Mouse (Mus musculus): ENCODE measurements around the gene Adprhl1. TPM values are rescaled to one million over a fixed set of nuclear protein-coding genes. Genes with fewer than 3 reads are reported as not detected.

Adprhl1 gene
- polyA plus RNA-seq, 1 experiment = not detected

- Histone ChIP-seq H3K4me3 (replicated peaks) (no peak overlapping the region), H3K9me3 (ENCODE audit: control insufficient read depth, low read length) (no peaks in the 10 kb centered on the region), H3K4me1 (ENCODE audit: control insufficient read depth) (peaks cover 8% of the 10 kb centered on the region), H3K27me3 (ENCODE audit: control insufficient read depth) (peaks cover 3% of the 10 kb centered on the region; the same call in 1 of the 2 replicates), H3K36me3 (ENCODE audit: control insufficient read depth) (no peaks in the 10 kb centered on the region)
- TF ChIP-seq TAL1 (IDR thresholded peaks at IDR 0.05; ENCODE audit: low read length) (no peak), GATA1 (IDR thresholded peaks at IDR 0.05; ENCODE audit: low read length) (no peak)
Observed at GRCm38 (mm10) chr8:13218441-13218840, 35.5 kb downstream of the Adprhl1 start.

- Histone ChIP-seq H3K36me3 (ENCODE audit: control insufficient read depth) (no peaks in the 10 kb centered on the region), H3K27me3 (ENCODE audit: control insufficient read depth) (peaks cover 3% of the 10 kb centered on the region; the same call in 1 of the 2 replicates), H3K4me3 (replicated peaks) (no peak overlapping the region), H3K9me3 (ENCODE audit: control insufficient read depth, low read length) (no peaks in the 10 kb centered on the region), H3K4me1 (ENCODE audit: control insufficient read depth) (peaks cover 13% of the 10 kb centered on the region)
- TF ChIP-seq TAL1 (IDR thresholded peaks at IDR 0.05; ENCODE audit: low read length) (no peak), GATA1 (IDR thresholded peaks at IDR 0.05; ENCODE audit: low read length) (no peak)
Observed at GRCm38 (mm10) chr8:13217986-13218385, 36.0 kb downstream of the Adprhl1 start.

GRCm38 (mm10) chr8:13217093-13217492 lies 36.9 kb downstream of the Adprhl1 start:
- TF ChIP-seq TAL1 (IDR thresholded peaks at IDR 0.05; ENCODE audit: low read length) = no peak
- no peak for TF ChIP-seq GATA1 (IDR thresholded peaks at IDR 0.05; ENCODE audit: low read length)
- Histone ChIP-seq H3K27me3 (ENCODE audit: control insufficient read depth) (peaks cover 5% of the 10 kb centered on the region), H3K4me3 (replicated peaks) (no peak overlapping the region)

GRCm38 (mm10) chr8:13216386-13216785 lies 37.6 kb downstream of the Adprhl1 start:
- H3K4me3 ChIP-seq (replicated peaks) = no peak overlapping the region
- H3K36me3 ChIP-seq (ENCODE audit: control insufficient read depth) = no peaks in the 10 kb centered on the region
- peaks cover 5% of the 10 kb centered on the region for H3K27me3 ChIP-seq (ENCODE audit: control insufficient read depth)
- H3K9me3 ChIP-seq (ENCODE audit: control insufficient read depth, low read length) = no peaks in the 10 kb centered on the region
- H3K4me1 ChIP-seq (ENCODE audit: control insufficient read depth) = peaks cover 16% of the 10 kb centered on the region
- no peak for TF ChIP-seq TAL1 (IDR thresholded peaks at IDR 0.05; ENCODE audit: low read length)

More at GRCm38 (mm10) chr8:13217093-13217492, 36.9 kb downstream of the Adprhl1 start:
- H3K4me1 ChIP-seq (ENCODE audit: control insufficient read depth) = peaks cover 16% of the 10 kb centered on the region
- H3K36me3 ChIP-seq (ENCODE audit: control insufficient read depth) = no peaks in the 10 kb centered on the region
- no peaks in the 10 kb centered on the region for H3K9me3 ChIP-seq (ENCODE audit: control insufficient read depth, low read length)

GRCm38 (mm10) chr8:13213479-13214268 lies 40.3 kb downstream of the Adprhl1 start:
- peaks cover 34% of the 10 kb centered on the region for H3K4me1 ChIP-seq (ENCODE audit: control insufficient read depth)
- H3K9me3 ChIP-seq (ENCODE audit: control insufficient read depth, low read length) = no peaks in the 10 kb centered on the region
- no peak overlapping the region for H3K4me3 ChIP-seq (replicated peaks)
- TF ChIP-seq GATA1 (IDR thresholded peaks at IDR 0.05; ENCODE audit: low read length) (no peak), TAL1 (IDR thresholded peaks at IDR 0.05; ENCODE audit: low read length) (no peak)
- peaks cover 3% of the 10 kb centered on the region for H3K27me3 ChIP-seq (ENCODE audit: control insufficient read depth)
- no peaks in the 10 kb centered on the region for H3K36me3 ChIP-seq (ENCODE audit: control insufficient read depth)

- peaks cover 73% of the 10 kb centered on the region for H3K4me1 ChIP-seq (ENCODE audit: control insufficient read depth)
- TF ChIP-seq TAL1 (IDR thresholded peaks at IDR 0.05; ENCODE audit: low read length) (no peak), GATA1 (IDR thresholded peaks at IDR 0.05; ENCODE audit: low read length) (no peak)
Observed at GRCm38 (mm10) chr8:13209770-13210169, 44.2 kb downstream of the Adprhl1 start.

GRCm38 (mm10) chr8:13208627-13209355 lies 45.2 kb downstream of the Adprhl1 start:
- Histone ChIP-seq H3K4me1 (ENCODE audit: control insufficient read depth) (peaks cover 78% of the 10 kb centered on the region), H3K9me3 (ENCODE audit: control insufficient read depth, low read length) (peaks cover 5% of the 10 kb centered on the region), H3K4me3 (replicated peaks) (peak overlapping the region; percentile 27), H3K36me3 (ENCODE audit: control insufficient read depth) (peaks cover 31% of the 10 kb centered on the region), H3K27me3 (ENCODE audit: control insufficient read depth) (peaks cover 3% of the 10 kb centered on the region)
- TF ChIP-seq TAL1 (IDR thresholded peaks at IDR 0.05; ENCODE audit: low read length) = no peak
- no peak for TF ChIP-seq GATA1 (IDR thresholded peaks at IDR 0.05; ENCODE audit: low read length)

More at GRCm38 (mm10) chr8:13209770-13210169, 44.2 kb downstream of the Adprhl1 start:
- H3K27me3 ChIP-seq (ENCODE audit: control insufficient read depth) = peaks cover 3% of the 10 kb centered on the region
- peak overlapping the region; percentile 6 for H3K4me3 ChIP-seq (replicated peaks)
- no peaks in the 10 kb centered on the region for H3K9me3 ChIP-seq (ENCODE audit: control insufficient read depth, low read length)
- H3K36me3 ChIP-seq (ENCODE audit: control insufficient read depth) = peaks cover 21% of the 10 kb centered on the region

- peak overlapping the region; percentile 14 for H3K4me3 ChIP-seq (replicated peaks)
- peaks cover 91% of the 10 kb centered on the region for H3K4me1 ChIP-seq (ENCODE audit: control insufficient read depth)
- H3K36me3 ChIP-seq (ENCODE audit: control insufficient read depth) = peaks cover 48% of the 10 kb centered on the region
- H3K27me3 ChIP-seq (ENCODE audit: control insufficient read depth) = no peaks in the 10 kb centered on the region
- H3K9me3 ChIP-seq (ENCODE audit: control insufficient read depth, low read length) = peaks cover 5% of the 10 kb centered on the region
- TF ChIP-seq GATA1 (IDR thresholded peaks at IDR 0.05; ENCODE audit: low read length) (no peak), TAL1 (IDR thresholded peaks at IDR 0.05; ENCODE audit: low read length) (no peak)
Observed at GRCm38 (mm10) chr8:13206290-13206689, 47.7 kb downstream of the Adprhl1 start.

- Histone ChIP-seq H3K36me3 (ENCODE audit: control insufficient read depth) (peaks cover 48% of the 10 kb centered on the region), H3K4me1 (ENCODE audit: control insufficient read depth) (peaks cover 92% of the 10 kb centered on the region), H3K9me3 (ENCODE audit: control insufficient read depth, low read length) (peaks cover 5% of the 10 kb centered on the region), H3K4me3 (replicated peaks) (peak overlapping the region; percentile 54), H3K27me3 (ENCODE audit: control insufficient read depth) (peaks cover 3% of the 10 kb centered on the region; the same call in 1 of the 2 replicates)
- TF ChIP-seq TAL1 (IDR thresholded peaks at IDR 0.05; ENCODE audit: low read length) = no peak
- TF ChIP-seq GATA1 (IDR thresholded peaks at IDR 0.05; ENCODE audit: low read length) = no peak
Observed at GRCm38 (mm10) chr8:13205311-13205710, 48.7 kb downstream of the Adprhl1 start.

All from erythroblast, embryonic 14.5 days (primary cell).